Mouse (Mus musculus): ENCODE measurements around the gene Vmn1r60. TPM values are rescaled to one million over a fixed set of nuclear protein-coding genes. Genes with fewer than 3 reads are reported as not detected.
"Not testable (repeated sequence)": the region's sequence is repeated elsewhere in the genome, so short reads cannot be mapped to it uniquely, and the experiment has no call there.

The Vmn1r60 gene
- polyA plus RNA-seq (2015; fragmentation: Nextera tagmentation; extraction: Ambion mirVana), result not detected in 2 replicates

DNA sequence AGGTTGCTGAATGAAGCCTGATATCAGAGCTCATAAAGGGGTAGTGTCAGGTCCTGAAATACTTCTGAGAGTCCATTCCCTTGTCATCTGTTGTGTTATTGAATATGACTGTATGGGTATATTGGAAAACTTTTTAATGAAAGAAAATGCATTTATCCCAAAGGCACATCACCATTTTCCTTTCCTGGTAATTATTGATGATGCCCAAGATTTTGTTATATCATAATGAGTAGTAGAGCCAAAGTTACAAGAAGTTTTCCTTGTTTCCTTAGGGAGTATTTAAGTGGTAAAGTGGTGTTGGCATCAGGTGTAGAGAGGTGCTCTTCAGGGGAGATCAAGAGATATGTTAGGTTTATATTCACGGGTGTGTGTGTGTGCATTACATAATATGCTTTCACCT, at the start of gene Vmn1r60:
Gene Vmn1r60 (minus strand): TSS at position 101 of the 400 bp plus-strand sequence.
- not testable (repeated sequence) for H3K9me3 ChIP-seq (replicated peaks); H3K4me3 ChIP-seq (replicated peaks); H3K9ac ChIP-seq; H3K27me3 ChIP-seq; H3K4me1 ChIP-seq; H3K36me3 ChIP-seq; H3K4me2 ChIP-seq (replicated peaks); ATAC-seq (ENCODE audit: insufficient number of reproducible peaks, low FRiP score, low TSS enrichment, low read depth); H3K27ac ChIP-seq (replicated peaks)
- 84% methylated on average over 1 of the region's 1 CpGs for WGBS

DNA sequence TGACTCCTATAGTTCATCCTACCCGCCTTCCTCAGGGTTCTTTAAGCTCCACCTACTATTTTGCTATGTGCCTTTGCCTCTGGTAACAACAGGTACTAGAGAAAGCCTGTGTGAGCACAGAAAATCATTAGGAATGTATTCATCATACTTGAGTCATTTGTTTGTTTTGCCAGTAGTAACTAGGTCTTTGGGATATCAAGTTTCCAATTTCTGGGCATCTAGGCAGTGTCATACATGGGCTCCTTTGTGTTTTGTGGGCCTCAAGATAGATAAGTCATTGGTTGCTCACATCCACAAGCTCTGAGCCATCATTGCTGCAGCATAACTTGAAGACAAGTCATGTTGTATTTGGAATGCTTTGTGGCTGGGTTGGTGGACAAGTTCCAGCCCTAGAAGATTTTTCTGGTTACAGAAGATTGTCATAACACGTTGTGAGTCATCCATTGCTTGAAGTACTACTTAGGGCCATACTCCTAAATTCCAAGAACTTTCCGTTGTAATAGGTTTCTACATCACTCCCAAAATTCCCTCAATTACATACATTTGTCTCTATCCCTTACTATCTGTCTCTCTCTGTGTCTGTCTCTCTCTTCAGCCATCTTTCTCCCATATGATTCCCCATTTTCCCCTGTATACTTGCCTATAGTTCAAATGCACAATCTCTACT, 6.2 kb downstream of the Vmn1r60 start:
- H3K4me1 ChIP-seq; H3K4me2 ChIP-seq (replicated peaks); H3K27me3 ChIP-seq; H3K9me3 ChIP-seq (replicated peaks); H3K4me3 ChIP-seq (replicated peaks); H3K36me3 ChIP-seq; H3K27ac ChIP-seq (replicated peaks); H3K9ac ChIP-seq; ATAC-seq (ENCODE audit: insufficient number of reproducible peaks, low FRiP score, low TSS enrichment, low read depth): not testable (repeated sequence)
- 53% methylated on average over 3 of the region's 3 CpGs for WGBS

DNA sequence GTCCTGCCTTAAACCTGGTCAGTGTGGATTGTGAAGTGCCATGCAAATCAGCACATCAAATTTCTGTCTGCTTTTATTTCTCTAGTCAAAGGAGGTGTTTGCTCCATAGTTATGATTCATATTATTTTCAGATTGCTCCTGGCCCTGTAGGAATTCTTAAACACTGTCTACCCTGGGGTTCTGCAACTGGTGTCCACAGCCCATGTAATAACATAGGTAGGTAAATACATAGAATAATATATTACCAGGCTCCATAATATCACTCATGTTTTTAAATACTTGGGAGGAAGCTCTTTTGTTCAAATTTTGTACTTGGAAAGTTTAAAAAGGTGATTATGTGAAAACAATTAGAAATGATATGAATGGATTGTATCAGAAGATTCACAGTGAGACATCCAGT, 53.3 kb downstream of the Vmn1r60 start, which contains the start of gene Vmn2r28:
Gene Vmn2r28 (minus strand): TSS at position 101 of the 400 bp plus-strand sequence.
- H3K9me3 ChIP-seq (replicated peaks); ATAC-seq (ENCODE audit: insufficient number of reproducible peaks, low FRiP score, low TSS enrichment, low read depth); H3K4me1 ChIP-seq; H3K36me3 ChIP-seq; H3K4me3 ChIP-seq (replicated peaks); H3K27me3 ChIP-seq; H3K27ac ChIP-seq (replicated peaks); H3K4me2 ChIP-seq (replicated peaks); H3K9ac ChIP-seq: not testable (repeated sequence)

Other genes starting within 250 kb of the Vmn1r60 start
- not detected in 2 replicates for gene Gm5065, start 196.8 kb downstream of the Vmn1r60 start, polyA plus RNA-seq (2015; fragmentation: Nextera tagmentation; extraction: Ambion mirVana)
- gene Nlrp2, start 196.3 kb downstream of the Vmn1r60 start, polyA plus RNA-seq (2015; fragmentation: Nextera tagmentation; extraction: Ambion mirVana), result not detected in 2 replicates
- gene Vmn1r58, start 133.9 kb downstream of the Vmn1r60 start, polyA plus RNA-seq (2015; fragmentation: Nextera tagmentation; extraction: Ambion mirVana), result 0.04 TPM in 1 of 2 replicates, not detected in the other
- not detected in 2 replicates for gene Vmn1r59, start 90.5 kb downstream of the Vmn1r60 start, polyA plus RNA-seq (2015; fragmentation: Nextera tagmentation; extraction: Ambion mirVana)
- not detected in 2 replicates for gene Vmn2r28, start 53.4 kb downstream of the Vmn1r60 start, polyA plus RNA-seq (2015; fragmentation: Nextera tagmentation; extraction: Ambion mirVana)
- not detected in 2 replicates for gene Vmn1r61, start 66.0 kb upstream of the Vmn1r60 start, polyA plus RNA-seq (2015; fragmentation: Nextera tagmentation; extraction: Ambion mirVana)
- not detected in 2 replicates for gene Vmn1r62, start 126.3 kb upstream of the Vmn1r60 start, polyA plus RNA-seq (2015; fragmentation: Nextera tagmentation; extraction: Ambion mirVana)